Mouse (Mus musculus): ENCODE measurements around the gene Il25. TPM values are rescaled to one million over a fixed set of nuclear protein-coding genes. Genes with fewer than 3 reads are reported as not detected.
A peak's percentile ranks its signal among the peaks of the same experiment; 100 is the strongest.

The Il25 gene
- polyA plus RNA-seq, 1 experiment from 2014 or later, result 0.48 TPM

DNA sequence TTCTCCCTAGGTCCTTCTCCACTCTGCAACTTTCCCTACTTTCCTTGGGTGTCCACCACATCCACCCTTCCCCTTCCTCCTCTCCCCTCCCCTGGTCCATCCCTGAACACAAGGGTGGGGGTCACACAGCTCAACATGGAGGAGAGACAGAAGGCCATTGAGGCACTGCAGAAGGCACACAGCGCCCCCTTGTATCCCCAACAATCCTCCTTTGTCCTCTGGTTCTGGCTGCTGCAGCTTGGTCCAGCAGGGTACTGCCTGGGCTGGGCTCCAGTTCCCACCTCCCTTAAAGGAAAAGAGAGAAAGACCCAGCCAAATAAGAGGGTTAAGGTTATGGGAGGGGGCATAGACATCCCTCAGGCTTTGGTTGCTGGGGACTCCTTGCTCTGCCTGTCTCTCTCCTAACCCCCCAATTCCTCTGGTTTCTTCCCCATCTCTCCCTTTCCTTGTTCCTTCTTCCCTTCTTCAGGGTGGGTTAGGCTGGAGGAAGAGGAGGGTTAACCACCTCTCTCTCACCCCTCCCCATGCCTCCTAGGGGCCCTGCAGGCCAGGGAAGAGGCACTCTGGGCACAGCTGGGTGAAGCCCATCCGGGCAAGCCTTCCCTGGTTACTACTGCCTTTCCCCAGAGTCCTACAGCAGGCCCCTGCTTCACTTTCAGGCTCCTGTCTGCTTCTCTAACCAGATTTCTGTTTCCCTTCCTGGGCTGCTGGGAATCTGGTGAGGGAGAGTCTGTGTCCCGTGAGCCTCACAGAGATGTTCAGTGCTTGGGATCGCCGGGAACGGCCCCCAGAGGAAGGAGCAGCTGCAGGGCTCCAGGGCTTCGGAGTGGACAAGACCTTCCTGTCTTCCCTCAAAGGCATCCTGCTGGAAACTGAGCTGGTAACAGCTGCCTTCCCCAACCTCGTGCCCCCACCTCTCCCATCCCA lies 3.7 kb downstream of the Il25 start, which contains the start of gene Cmtm5:
Cmtm5 (plus strand) TSS at position 358 of the 927 bp plus-strand sequence.
- H3K36me3 ChIP-seq, result no peaks in the 10 kb centered on the region
- 32% methylated on average over 8 of the region's 8 CpGs for WGBS
- peak within 1 kb of the TSS; percentile 42; the same call in 1 of the 2 replicates for H3K9ac ChIP-seq
- H3K27me3 ChIP-seq (replicated peaks), result no peaks in the 10 kb centered on the region
- peak within 1 kb of the TSS; percentile 50; the same call in 1 of the 2 replicates for H3K27ac ChIP-seq
- ATAC-seq (ENCODE audit: low FRiP score, low read depth), result 0 out of 2 replicates have a peak, but pooled peaks have one; percentile 26
- H3K4me2 ChIP-seq (replicated peaks), result peak within 1 kb of the TSS; percentile 38
- H3K4me3 ChIP-seq, result no peak within 1 kb of the TSS
- H3K9me3 ChIP-seq, result no peaks in the 10 kb centered on the region
- H3K4me1 ChIP-seq, result peaks cover 17% of the 10 kb centered on the region

DNA sequence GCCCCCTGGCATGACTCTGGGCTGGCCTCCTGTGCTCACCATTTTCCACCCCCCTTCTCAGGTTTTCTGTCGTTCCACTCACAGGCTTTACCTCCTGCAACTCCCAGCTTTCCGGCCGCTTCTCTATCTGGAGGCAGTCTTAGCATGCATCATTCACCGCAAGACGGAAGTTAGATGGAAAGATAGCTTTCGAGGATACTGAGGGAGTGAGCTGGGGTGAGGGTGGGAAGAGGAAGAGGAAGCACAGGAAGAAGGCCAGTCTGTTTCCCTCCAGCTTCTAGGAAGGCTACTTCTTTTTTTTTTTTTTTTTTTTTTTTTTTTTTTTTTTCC lies 4.3 kb downstream of the Il25 start:
- Histone ChIP-seq H3K36me3 (no peaks in the 10 kb centered on the region), H3K9ac (peak overlapping the region; percentile 42; the same call in 1 of the 2 replicates), H3K4me3 (no peak overlapping the region), H3K4me1 (peaks cover 17% of the 10 kb centered on the region), H3K9me3 (no peaks in the 10 kb centered on the region), H3K27me3 (replicated peaks) (no peaks in the 10 kb centered on the region), H3K4me2 (replicated peaks) (peak overlapping the region; percentile 38), H3K27ac (no peak overlapping the region)
- 63% methylated on average over 6 of the region's 6 CpGs for WGBS
- no peak for ATAC-seq (ENCODE audit: low FRiP score, low read depth)

DNA sequence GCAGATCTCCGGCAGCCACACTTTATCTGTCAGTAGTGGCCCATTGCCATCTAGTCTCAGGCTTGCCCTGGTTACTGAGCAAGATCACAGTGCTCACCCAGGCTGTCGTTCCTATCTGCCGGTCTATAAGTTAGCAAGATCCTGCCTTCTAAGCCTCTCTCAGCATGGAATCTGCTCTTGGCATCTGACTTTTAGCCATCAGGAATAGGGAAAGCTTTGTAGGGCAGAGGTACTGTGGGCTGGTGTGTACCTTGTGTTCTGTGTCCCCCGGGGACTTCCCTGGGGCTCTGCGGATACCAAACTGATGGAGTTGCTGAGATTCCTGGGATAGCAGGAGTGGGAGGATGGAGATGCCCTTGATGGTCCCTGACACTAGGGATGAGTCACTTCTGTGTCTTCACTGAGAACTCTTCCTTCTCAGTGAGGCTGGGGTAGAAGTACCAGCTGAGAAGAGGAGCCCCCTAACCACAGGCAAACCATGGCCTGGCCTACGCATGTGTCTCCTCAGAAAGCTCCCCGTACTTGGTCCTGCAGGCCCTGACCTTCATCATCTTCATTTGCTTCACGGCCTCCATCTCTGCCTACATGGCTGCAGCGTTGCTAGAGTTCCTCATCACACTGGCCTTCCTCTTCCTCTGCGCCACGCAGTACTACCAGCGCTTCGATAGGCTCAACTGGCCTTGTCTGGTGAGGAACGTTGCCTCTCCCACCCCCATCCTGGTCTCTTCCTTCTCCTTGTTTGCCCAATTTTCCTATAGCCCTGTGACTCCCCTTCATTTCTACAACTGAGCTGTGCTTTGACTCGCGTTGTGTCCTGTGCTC lies 5.1 kb downstream of the Il25 start:
- 88% methylated on average over 16 of the region's 16 CpGs for WGBS
- Histone ChIP-seq H3K4me1 (peaks cover 16% of the 10 kb centered on the region), H3K36me3 (no peaks in the 10 kb centered on the region), H3K4me2 (replicated peaks) (no peak overlapping the region), H3K9me3 (no peaks in the 10 kb centered on the region), H3K27me3 (replicated peaks) (no peaks in the 10 kb centered on the region), H3K9ac (no peak overlapping the region), H3K4me3 (no peak overlapping the region), H3K27ac (no peak overlapping the region)
- no peak for ATAC-seq (ENCODE audit: low FRiP score, low read depth)

DNA sequence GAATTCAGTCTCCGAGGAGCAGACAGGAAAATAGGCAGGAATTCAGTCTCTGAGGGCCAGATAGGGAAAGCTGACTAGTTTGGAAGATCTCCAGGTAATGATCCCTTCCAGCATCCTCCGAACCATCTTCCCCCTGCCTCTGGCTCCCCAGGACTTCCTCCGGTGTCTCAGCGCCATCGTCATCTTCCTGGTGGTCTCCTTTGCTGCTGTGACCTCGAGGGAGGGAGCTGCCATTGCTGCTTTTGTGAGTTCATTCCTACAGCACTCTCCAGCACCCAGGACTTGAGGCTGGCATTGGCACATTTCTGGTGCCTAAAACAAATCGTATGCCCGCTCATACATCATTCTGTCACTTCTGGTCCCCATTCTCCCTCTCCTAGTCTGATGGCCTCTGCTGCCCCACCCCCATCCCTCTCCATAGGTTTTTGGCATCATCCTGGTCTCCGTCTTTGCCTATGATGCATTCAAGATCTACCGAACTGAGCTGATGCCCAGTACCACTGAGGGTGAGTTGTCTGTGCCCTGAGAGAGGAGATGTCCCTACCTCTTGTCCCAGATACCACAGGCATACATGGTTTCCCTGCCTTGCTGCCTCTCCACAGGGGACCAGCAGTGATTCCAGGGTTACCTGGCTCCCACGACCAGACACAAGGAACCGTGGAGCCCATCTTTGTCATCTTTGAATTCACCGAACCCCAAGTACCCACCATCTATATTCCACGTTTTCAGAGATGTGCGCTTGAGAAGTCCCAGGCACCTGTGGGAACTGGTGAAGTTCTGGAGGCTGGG lies 6.1 kb downstream of the Il25 start:
- no peaks in the 10 kb centered on the region for H3K9me3 ChIP-seq
- no peaks in the 10 kb centered on the region for H3K36me3 ChIP-seq
- no peak overlapping the region for H3K4me2 ChIP-seq (replicated peaks)
- H3K27me3 ChIP-seq (replicated peaks), result no peaks in the 10 kb centered on the region
- no peak overlapping the region for H3K27ac ChIP-seq
- H3K9ac ChIP-seq, result no peak overlapping the region
- H3K4me1 ChIP-seq, result peaks cover 10% of the 10 kb centered on the region
- H3K4me3 ChIP-seq, result no peak overlapping the region
- ATAC-seq (ENCODE audit: low FRiP score, low read depth), result no peak
- WGBS, result 82% methylated on average over 15 of the region's 15 CpGs

DNA sequence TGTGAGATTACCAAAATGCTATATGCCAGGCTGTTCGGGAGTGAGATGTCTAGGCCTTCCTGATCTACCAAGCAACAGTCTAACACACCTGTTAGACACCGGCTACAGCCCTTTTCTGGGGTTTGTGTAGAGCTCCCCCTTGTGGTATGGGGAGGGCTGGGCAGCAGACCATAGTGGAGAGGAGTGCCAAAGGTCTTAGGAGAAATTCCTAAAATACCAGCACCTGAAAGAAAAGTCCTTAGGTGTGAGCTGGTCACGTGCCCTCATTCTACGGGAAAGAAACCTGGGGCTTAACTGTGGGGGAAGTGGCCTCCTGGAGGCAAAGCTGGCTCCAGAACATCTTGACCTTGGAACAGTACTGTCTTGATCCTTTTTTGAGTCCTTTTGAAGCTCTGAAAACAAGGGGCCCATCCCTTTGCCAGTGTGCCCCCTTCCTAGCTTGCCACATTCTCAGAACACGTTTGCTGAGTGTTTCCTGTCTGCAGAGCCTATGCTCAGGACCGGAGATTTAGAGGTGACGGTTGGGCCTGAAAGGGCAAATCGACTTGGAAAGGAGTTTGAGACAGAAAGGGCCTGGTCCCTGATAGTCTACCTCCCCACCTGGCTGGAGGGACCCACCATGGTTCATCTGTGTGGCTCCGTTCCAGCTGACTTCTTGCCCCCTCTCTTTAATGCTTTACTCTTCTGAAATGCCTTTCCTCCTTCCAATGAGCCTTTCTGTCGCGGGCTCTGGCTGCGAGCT lies 7.1 kb downstream of the Il25 start:
- no peak for ATAC-seq (ENCODE audit: low FRiP score, low read depth)
- H3K4me2 ChIP-seq (replicated peaks), result no peak overlapping the region
- H3K9ac ChIP-seq, result no peak overlapping the region; the same call in 1 of the 2 replicates
- H3K36me3 ChIP-seq, result no peaks in the 10 kb centered on the region
- no peak overlapping the region for H3K27ac ChIP-seq
- H3K9me3 ChIP-seq, result no peaks in the 10 kb centered on the region
- no peaks in the 10 kb centered on the region for H3K27me3 ChIP-seq (replicated peaks)
- WGBS, result 55% methylated on average over 12 of the region's 12 CpGs
- peaks cover 10% of the 10 kb centered on the region for H3K4me1 ChIP-seq
- no peak overlapping the region for H3K4me3 ChIP-seq

DNA sequence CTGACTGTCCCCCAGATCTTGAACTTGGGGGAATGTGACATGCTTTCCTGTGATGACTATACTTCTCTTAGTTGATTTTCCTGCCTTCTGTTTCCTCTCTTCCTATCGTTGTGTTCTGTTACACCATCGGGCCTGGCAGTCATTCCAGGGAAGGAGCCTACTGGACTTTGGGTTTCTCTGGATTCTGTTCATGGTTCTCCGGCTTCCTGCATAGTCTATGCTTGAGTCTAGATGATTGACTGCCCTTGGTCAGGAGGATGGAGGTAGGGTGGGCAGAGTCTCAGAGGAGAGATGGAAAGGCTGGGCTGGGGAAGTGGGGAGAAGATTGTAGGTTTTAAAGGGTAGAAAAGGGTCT lies 7.7 kb downstream of the Il25 start:
- Histone ChIP-seq H3K9ac (no peak overlapping the region; the same call in 1 of the 2 replicates), H3K9me3 (no peaks in the 10 kb centered on the region), H3K27me3 (replicated peaks) (no peaks in the 10 kb centered on the region), H3K36me3 (no peaks in the 10 kb centered on the region), H3K4me3 (no peak overlapping the region), H3K4me1 (peaks cover 10% of the 10 kb centered on the region), H3K4me2 (replicated peaks) (no peak overlapping the region), H3K27ac (no peak overlapping the region)
- WGBS, result 85% methylated on average over 3 of the region's 3 CpGs
- no peak for ATAC-seq (ENCODE audit: low FRiP score, low read depth)

DNA sequence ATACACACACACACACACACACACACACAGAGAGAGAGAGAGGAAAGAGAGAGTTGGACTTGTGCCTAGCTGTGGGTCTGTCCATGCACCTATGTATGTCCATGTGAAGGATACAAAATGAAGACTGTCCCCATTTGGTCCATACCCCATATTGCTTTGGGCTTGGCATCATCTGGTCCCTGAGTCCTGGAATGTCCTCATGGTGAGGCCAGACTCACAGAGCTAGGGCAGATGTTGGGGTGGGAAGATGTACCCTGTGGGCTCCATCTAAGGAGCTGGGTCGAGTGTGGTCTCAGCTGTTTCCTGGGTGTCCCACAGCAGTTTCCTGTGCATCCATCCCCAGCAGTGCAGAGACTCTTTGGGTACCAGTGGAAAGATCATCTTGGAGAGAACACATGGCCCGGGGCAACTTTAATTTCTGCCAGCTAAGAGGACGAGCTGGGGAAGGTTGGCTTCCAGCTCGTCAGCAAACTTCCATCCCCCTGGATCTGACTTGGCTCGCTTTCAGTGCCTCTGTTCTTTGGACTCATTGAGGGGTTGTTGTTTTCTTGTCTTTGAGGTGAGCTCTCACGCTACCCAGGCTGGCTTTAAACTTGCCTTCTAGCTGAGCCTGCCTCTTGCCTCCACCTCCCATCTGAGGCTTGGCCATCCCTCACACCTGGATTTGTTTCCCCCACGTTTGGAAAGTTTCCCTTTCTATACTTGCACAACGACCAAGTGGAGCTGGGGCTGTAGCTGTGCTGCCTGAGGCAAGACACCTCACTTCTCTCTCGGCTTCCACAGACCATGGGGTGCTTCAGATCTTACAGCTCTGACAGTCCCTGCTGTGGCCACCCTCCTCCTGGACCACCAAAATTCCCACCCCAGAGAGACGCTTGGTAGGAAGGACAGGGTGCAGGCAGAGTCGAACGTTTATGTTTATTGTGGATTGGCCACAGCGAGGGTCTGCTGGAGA lies 8.8 kb downstream of the Il25 start:
- Histone ChIP-seq H3K4me2 (replicated peaks) (no peak overlapping the region), H3K27ac (no peak overlapping the region), H3K4me1 (peaks cover 4% of the 10 kb centered on the region), H3K36me3 (no peaks in the 10 kb centered on the region), H3K9ac (no peak overlapping the region), H3K4me3 (no peak overlapping the region), H3K9me3 (no peaks in the 10 kb centered on the region), H3K27me3 (replicated peaks) (no peaks in the 10 kb centered on the region)
- no peak for ATAC-seq (ENCODE audit: low FRiP score, low read depth)
- 69% methylated on average over 13 of the region's 13 CpGs for WGBS

DNA sequence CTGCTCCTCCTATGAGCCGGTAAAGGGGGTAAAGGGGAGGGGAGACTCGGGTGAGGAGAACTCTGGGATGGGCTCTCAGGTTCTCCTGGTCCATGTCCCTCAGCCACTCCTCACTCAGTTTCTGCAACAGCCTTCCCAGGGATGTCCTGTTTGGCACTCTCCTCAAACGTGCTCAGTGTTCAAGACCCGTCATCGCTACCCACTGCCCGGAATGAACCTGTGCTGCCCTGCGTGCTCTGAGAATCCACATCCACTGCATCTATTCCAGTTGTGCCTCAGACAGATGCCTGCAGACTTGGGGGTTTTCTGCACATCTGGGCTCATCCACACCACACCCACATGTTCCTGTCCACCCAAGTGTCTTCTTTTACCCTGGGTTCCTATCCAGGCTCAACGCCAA lies 10.0 kb downstream of the Il25 start:
- 89% methylated on average over 8 of the region's 8 CpGs for WGBS
- no peak for ATAC-seq (ENCODE audit: low FRiP score, low read depth)
- no peak overlapping the region for H3K4me2 ChIP-seq (replicated peaks)
- H3K36me3 ChIP-seq, result no peaks in the 10 kb centered on the region
- no peaks in the 10 kb centered on the region for H3K27me3 ChIP-seq (replicated peaks)
- no peaks in the 10 kb centered on the region for H3K9me3 ChIP-seq
- no peak overlapping the region for H3K4me3 ChIP-seq
- H3K4me1 ChIP-seq, result no peaks in the 10 kb centered on the region
- no peak overlapping the region for H3K27ac ChIP-seq
- no peak overlapping the region for H3K9ac ChIP-seq

DNA sequence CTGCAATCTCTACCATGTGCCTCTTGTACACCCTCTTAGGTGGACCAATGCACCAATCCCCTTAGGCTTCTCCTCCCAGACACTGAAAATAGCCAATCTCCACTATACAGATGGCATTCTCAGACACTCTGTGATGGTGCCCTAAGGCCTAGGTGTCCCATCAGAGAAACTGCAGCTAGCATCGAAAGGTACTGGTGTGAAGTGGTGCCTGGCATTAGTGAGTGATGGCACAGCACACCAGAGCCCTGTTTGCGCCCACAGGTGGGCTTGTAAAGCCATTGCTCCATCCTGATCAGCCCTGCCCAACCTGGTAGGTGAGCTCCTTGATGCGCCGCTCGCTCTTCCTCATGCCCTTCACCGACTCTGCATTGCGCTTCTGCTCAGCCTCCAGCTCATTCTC lies 11.5 kb downstream of the Il25 start:
- WGBS, result 90% methylated on average over 7 of the region's 7 CpGs
- no peaks in the 10 kb centered on the region for H3K9me3 ChIP-seq

DNA sequence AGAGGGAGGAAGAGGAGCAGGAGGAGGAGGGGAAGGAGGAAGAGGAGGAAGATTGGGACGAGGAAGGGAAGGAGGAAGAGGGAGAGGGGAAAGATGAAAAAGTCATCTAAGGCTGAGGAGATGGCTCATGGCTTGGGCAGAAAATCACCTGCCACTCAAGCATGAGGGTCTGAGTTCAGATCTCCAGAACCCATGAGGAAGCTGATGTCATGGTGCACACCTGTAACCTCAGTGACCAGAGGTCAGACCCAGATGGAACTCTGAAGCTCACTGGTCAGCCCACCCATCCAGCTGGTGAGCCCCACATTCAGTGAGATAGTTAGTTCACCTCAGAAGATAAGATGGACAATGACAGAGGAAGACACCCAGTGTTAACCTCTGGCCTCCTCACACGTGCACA lies 12.4 kb downstream of the Il25 start:
- H3K9ac ChIP-seq, result no peak overlapping the region
- no peaks in the 10 kb centered on the region for H3K4me1 ChIP-seq
- WGBS, result 75% methylated on average over 2 of the region's 2 CpGs
- H3K4me3 ChIP-seq, result no peak overlapping the region
- H3K27ac ChIP-seq, result no peak overlapping the region
- no peak overlapping the region for H3K4me2 ChIP-seq (replicated peaks)
- no peak for ATAC-seq (ENCODE audit: low FRiP score, low read depth)
- H3K36me3 ChIP-seq, result no peaks in the 10 kb centered on the region
- H3K9me3 ChIP-seq, result no peaks in the 10 kb centered on the region
- H3K27me3 ChIP-seq (replicated peaks), result no peaks in the 10 kb centered on the region; the same call in 1 of the 2 replicates

More for the DNA sequence above, 11.5 kb downstream of the Il25 start:
- no peak overlapping the region for H3K9ac ChIP-seq
- ATAC-seq (ENCODE audit: low FRiP score, low read depth), result no peak
- H3K27me3 ChIP-seq (replicated peaks), result no peaks in the 10 kb centered on the region
- no peak overlapping the region for H3K27ac ChIP-seq
- no peak overlapping the region for H3K4me2 ChIP-seq (replicated peaks)
- no peaks in the 10 kb centered on the region for H3K4me1 ChIP-seq
- no peak overlapping the region for H3K4me3 ChIP-seq
- H3K36me3 ChIP-seq, result no peaks in the 10 kb centered on the region
